Mouse (Mus musculus) stomach, postnatal 0 days (tissue): Measurements from ENCODE around the gene Sertad1.

Experiments
- CTCF ChIP-seq: IDR thresholded peaks from 2 replicates; pipeline ENCODE4 v1.5.1; 2016; ENCODE audit warnings: antibody characterized with exemption, low read depth, mild to moderate bottlenecking, moderate library complexity
- EP300 ChIP-seq: optimal IDR thresholded peaks from 2 replicates; pipeline ENCODE3; 2016; ENCODE audit warnings: antibody characterized with exemption

- TF ChIP-seq CTCF (no peak), EP300 (no peak)
These were observed 26.2 kb upstream of the Sertad1 start for GRCm38 (mm10) chr7:27460477-27460876.
